Mouse (Mus musculus) cerebellum, adult 2 months (tissue): ENCODE data around the gene Ddx41.

ENCODE experiments used
- CTCF ChIP-seq: fragments of 200-500 bp; IDR thresholded peaks from 2 replicates; pipeline ENCODE4 v1.5.1; 2011; ENCODE audit warnings: low read depth, mild to moderate bottlenecking, control low read depth, low read length, moderate library complexity, borderline replicate concordance; ENCODE audit not compliant: insufficient read depth
- POLR2A ChIP-seq: fragments of 200-500 bp; IDR thresholded peaks from 2 replicates; pipeline ENCODE4 v1.6.1; 2011; ENCODE audit warnings: low read length, control low read depth, borderline replicate concordance; ENCODE audit not compliant: insufficient read depth

GRCm38 (mm10) chr13:55519606-55520005 lies 16.9 kb downstream of the Ddx41 start:
- TF ChIP-seq CTCF (no peak), POLR2A (no peak)
